8 mouse cellular contexts compared by ENCODE assay signal in the genomic region with DNA sequence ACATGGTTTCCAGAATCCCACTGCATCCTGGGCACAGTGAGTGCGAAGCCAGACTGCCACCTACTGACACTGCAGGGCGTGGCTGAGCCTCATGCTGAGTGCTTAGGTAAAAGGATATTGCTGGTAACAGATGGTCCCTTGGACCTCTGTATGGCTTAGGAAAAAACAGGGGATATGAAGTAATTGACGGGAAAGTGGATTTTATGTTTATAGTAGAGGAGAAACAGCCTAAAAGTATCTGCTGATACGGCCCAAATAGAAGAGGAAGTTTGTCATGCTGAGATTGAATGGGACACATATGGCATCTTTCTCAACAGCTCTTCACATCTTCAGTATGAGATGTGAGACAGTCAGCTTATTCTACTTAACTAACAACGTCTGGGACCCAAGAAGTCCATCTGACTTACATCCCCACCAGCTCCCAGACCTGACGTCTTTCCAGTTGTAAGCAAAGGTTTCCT.
DNase-seq lines count a peak whose midpoint lies in the region; ATAC-seq and TF ChIP-seq lines count a peak whose summit lies in the region.

No protein-coding gene starts in this region.

- 0 out of 2 replicates have a peak, but pooled peaks have one; percentile 44 for TF ChIP-seq CTCF in olfactory bulb, adult 2 months (IDR thresholded peaks at IDR 0.05; ENCODE audit: insufficient read depth, low read depth, low read length)

- intact Hi-C loops in heart, postnatal 25 days (cut with DNase I), result loop anchor here (5.0 to 10.0 kb wide), 5 partner anchors 183 to 583 kb away; a partner anchor contains a TSS

- no peaks in the 10 kb centered on the region for H3K9me3 ChIP-seq in midbrain, embryonic 14.5 days (ENCODE audit: control insufficient read depth, low read length)
- H3K9me3 ChIP-seq in midbrain, embryonic 13.5 days, result no peaks in the 10 kb centered on the region
- no peaks in the 10 kb centered on the region for H3K9me3 ChIP-seq in hindbrain, embryonic 13.5 days

- no peaks in the 10 kb centered on the region for H3K27me3 ChIP-seq in midbrain, embryonic 14.5 days (ENCODE audit: control insufficient read depth, insufficient read depth, low read length)
- no peaks in the 10 kb centered on the region for H3K27me3 ChIP-seq in midbrain, embryonic 13.5 days
- H3K27me3 ChIP-seq in hindbrain, embryonic 13.5 days, result no peaks in the 10 kb centered on the region

- no peaks in the 10 kb centered on the region for H3K4me1 ChIP-seq in midbrain, embryonic 14.5 days (ENCODE audit: control insufficient read depth, insufficient read depth, low read length)
- no peaks in the 10 kb centered on the region for H3K4me1 ChIP-seq in midbrain, embryonic 13.5 days (replicated peaks)
- H3K4me1 ChIP-seq in olfactory bulb, adult 2 months (ENCODE audit: control insufficient read depth, insufficient read depth, low read length), result no peaks in the 10 kb centered on the region
- H3K4me1 ChIP-seq in hindbrain, embryonic 13.5 days (replicated peaks), result no peaks in the 10 kb centered on the region

- H3K4me3 ChIP-seq in midbrain, embryonic 14.5 days (replicated peaks; ENCODE audit: low read depth, low read length), result no peak overlapping the region
- no peak overlapping the region for H3K4me3 ChIP-seq in midbrain, embryonic 13.5 days (replicated peaks)
- no peak overlapping the region for H3K4me3 ChIP-seq in olfactory bulb, adult 2 months (ENCODE audit: insufficient read depth, low read depth, low read length)
- no peak overlapping the region for H3K4me3 ChIP-seq in hindbrain, embryonic 13.5 days

- no peak overlapping the region for H3K9ac ChIP-seq in midbrain, embryonic 14.5 days (replicated peaks; ENCODE audit: low read length)
- no peak overlapping the region for H3K9ac ChIP-seq in midbrain, embryonic 13.5 days (replicated peaks)
- H3K9ac ChIP-seq in hindbrain, embryonic 13.5 days, result no peak overlapping the region

- DNase-seq in midbrain, embryonic 14.5 days, result peak; percentile 35
- DNase-seq in cerebellum, adult 9-10 months, result peak; percentile 27
- DNase-seq in heart, postnatal 25 days (ENCODE audit: low spot score), result peak; percentile 14
- DNase-seq in layer of hippocampus, postnatal 36 days, result peak; percentile 28 to 36
- DNase-seq in c-Kit-positive CD71-positive TER-119-positive erythroid progenitor cells, embryonic 14.5 days (ENCODE audit: low spot score), result no peak

- no peak overlapping the region for H3K4me2 ChIP-seq in midbrain, embryonic 14.5 days (ENCODE audit: low read length)
- no peak overlapping the region for H3K4me2 ChIP-seq in midbrain, embryonic 13.5 days (replicated peaks)
- no peak overlapping the region for H3K4me2 ChIP-seq in hindbrain, embryonic 13.5 days

- 87% methylated on average over 6 of the region's 6 CpGs for WGBS in midbrain, embryonic 14.5 days
- 82% methylated on average over 6 of the region's 6 CpGs for WGBS in midbrain, embryonic 13.5 days
- 86% methylated on average over 6 of the region's 6 CpGs for WGBS in olfactory bulb, adult 2 months
- 74% methylated on average over 6 of the region's 6 CpGs for WGBS in hindbrain, embryonic 13.5 days

- no peak for TF ChIP-seq POLR2A in olfactory bulb, adult 2 months (IDR thresholded peaks at IDR 0.05; ENCODE audit: insufficient read depth, low read depth, low read length)

- H3K27ac ChIP-seq in midbrain, embryonic 14.5 days (replicated peaks; ENCODE audit: low read depth, low read length), result no peak overlapping the region
- no peak overlapping the region for H3K27ac ChIP-seq in midbrain, embryonic 13.5 days
- H3K27ac ChIP-seq in olfactory bulb, adult 2 months (ENCODE audit: insufficient read depth, low read depth, low read length), result no peak overlapping the region
- no peak overlapping the region for H3K27ac ChIP-seq in hindbrain, embryonic 13.5 days

- no peaks in the 10 kb centered on the region for H3K36me3 ChIP-seq in midbrain, embryonic 14.5 days (ENCODE audit: control insufficient read depth, insufficient read depth, low read length)
- H3K36me3 ChIP-seq in midbrain, embryonic 13.5 days, result no peaks in the 10 kb centered on the region
- H3K36me3 ChIP-seq in hindbrain, embryonic 13.5 days, result no peaks in the 10 kb centered on the region

- ATAC-seq in midbrain, embryonic 14.5 days (ENCODE audit: low FRiP score, low TSS enrichment), result no peak
- no peak for ATAC-seq in midbrain, embryonic 13.5 days
- no peak for ATAC-seq in hindbrain, embryonic 13.5 days (ENCODE audit: low FRiP score)
